Mouse (Mus musculus): ENCODE results near the gene Cacna2d1. TPM values are rescaled to one million over a fixed set of nuclear protein-coding genes. Genes with fewer than 3 reads are reported as not detected.

Cacna2d1 gene
- polyA plus RNA-seq, 1 experiment from 2014 or later = 20.3 TPM

- Histone ChIP-seq H3K4me1 (no peaks in the 10 kb centered on the region), H3K36me3 (no peaks in the 10 kb centered on the region), H3K4me3 (no peak overlapping the region), H3K27ac (no peak overlapping the region), H3K4me2 (no peak overlapping the region), H3K9ac (no peak overlapping the region), H3K9me3 (no peaks in the 10 kb centered on the region), H3K27me3 (no peaks in the 10 kb centered on the region)
- WGBS = 83% methylated on average over 6 of the region's 6 CpGs
- ATAC-seq (ENCODE audit: insufficient number of reproducible peaks, low FRiP score, low TSS enrichment, low read depth) = no peak
Observed at GRCm38 (mm10) chr5:16252738-16253513, 318.4 kb downstream of the Cacna2d1 start.

GRCm38 (mm10) chr5:16253768-16254167 is 319.3 kb downstream of the Cacna2d1 start:
- no peak for ATAC-seq (ENCODE audit: insufficient number of reproducible peaks, low FRiP score, low TSS enrichment, low read depth)
- Histone ChIP-seq H3K4me1 (no peaks in the 10 kb centered on the region), H3K4me3 (no peak overlapping the region), H3K9ac (no peak overlapping the region), H3K36me3 (no peaks in the 10 kb centered on the region), H3K4me2 (no peak overlapping the region), H3K27me3 (no peaks in the 10 kb centered on the region), H3K9me3 (no peaks in the 10 kb centered on the region), H3K27ac (no peak overlapping the region)
- 68% methylated on average over 1 of the region's 1 CpGs for WGBS

GRCm38 (mm10) chr5:16265385-16265784 is 330.9 kb downstream of the Cacna2d1 start:
- no peak for ATAC-seq (ENCODE audit: insufficient number of reproducible peaks, low FRiP score, low TSS enrichment, low read depth)
- no peak overlapping the region for H3K4me2 ChIP-seq
- H3K36me3 ChIP-seq = no peaks in the 10 kb centered on the region
- H3K4me3 ChIP-seq = no peak overlapping the region
- H3K9me3 ChIP-seq = no peaks in the 10 kb centered on the region
- no peak overlapping the region for H3K27ac ChIP-seq
- WGBS = 77% methylated on average over 6 of the region's 6 CpGs
- H3K4me1 ChIP-seq = no peaks in the 10 kb centered on the region
- H3K27me3 ChIP-seq = no peaks in the 10 kb centered on the region
- H3K9ac ChIP-seq = no peak overlapping the region

- no peak for ATAC-seq (ENCODE audit: insufficient number of reproducible peaks, low FRiP score, low TSS enrichment, low read depth)
- WGBS = 74% methylated on average over 2 of the region's 2 CpGs
- H3K4me3 ChIP-seq = no peak overlapping the region
- H3K4me1 ChIP-seq = no peaks in the 10 kb centered on the region
- H3K36me3 ChIP-seq = no peaks in the 10 kb centered on the region
- H3K4me2 ChIP-seq = no peak overlapping the region
- no peaks in the 10 kb centered on the region for H3K9me3 ChIP-seq
- no peak overlapping the region for H3K9ac ChIP-seq
- no peak overlapping the region for H3K27ac ChIP-seq
- H3K27me3 ChIP-seq = no peaks in the 10 kb centered on the region
Observed at GRCm38 (mm10) chr5:16277058-16277457, 342.6 kb downstream of the Cacna2d1 start.

- Histone ChIP-seq H3K9ac (no peak overlapping the region), H3K27ac (no peak overlapping the region), H3K36me3 (no peaks in the 10 kb centered on the region), H3K4me3 (no peak overlapping the region), H3K4me2 (no peak overlapping the region), H3K27me3 (no peaks in the 10 kb centered on the region), H3K4me1 (no peaks in the 10 kb centered on the region), H3K9me3 (no peaks in the 10 kb centered on the region)
- ATAC-seq (ENCODE audit: insufficient number of reproducible peaks, low FRiP score, low TSS enrichment, low read depth) = no peak
- 74% methylated on average over 5 of the region's 5 CpGs for WGBS
Observed at GRCm38 (mm10) chr5:16281229-16281628, 346.7 kb downstream of the Cacna2d1 start.

- no peak overlapping the region for H3K4me3 ChIP-seq
- 14% methylated on average over 1 of the region's 1 CpGs for WGBS
Observed at GRCm38 (mm10) chr5:16293223-16293622, 358.7 kb downstream of the Cacna2d1 start.

GRCm38 (mm10) chr5:16293825-16294224 is 359.3 kb downstream of the Cacna2d1 start:
- ATAC-seq (ENCODE audit: insufficient number of reproducible peaks, low FRiP score, low TSS enrichment, low read depth) = no peak
- no peaks in the 10 kb centered on the region for H3K4me1 ChIP-seq

More at GRCm38 (mm10) chr5:16293223-16293622, 358.7 kb downstream of the Cacna2d1 start:
- Histone ChIP-seq H3K27me3 (no peaks in the 10 kb centered on the region), H3K9ac (no peak overlapping the region), H3K4me1 (no peaks in the 10 kb centered on the region), H3K36me3 (no peaks in the 10 kb centered on the region), H3K9me3 (no peaks in the 10 kb centered on the region), H3K27ac (no peak overlapping the region), H3K4me2 (no peak overlapping the region)
- no peak for ATAC-seq (ENCODE audit: insufficient number of reproducible peaks, low FRiP score, low TSS enrichment, low read depth)

GRCm38 (mm10) chr5:16294708-16295107 is 360.2 kb downstream of the Cacna2d1 start:
- WGBS = 83% methylated on average over 4 of the region's 4 CpGs

More at GRCm38 (mm10) chr5:16293825-16294224, 359.3 kb downstream of the Cacna2d1 start:
- 71% methylated on average over 4 of the region's 4 CpGs for WGBS
- H3K27ac ChIP-seq = no peak overlapping the region
- no peak overlapping the region for H3K4me3 ChIP-seq
- no peaks in the 10 kb centered on the region for H3K9me3 ChIP-seq
- no peak overlapping the region for H3K4me2 ChIP-seq
- H3K9ac ChIP-seq = no peak overlapping the region
- H3K36me3 ChIP-seq = no peaks in the 10 kb centered on the region
- no peaks in the 10 kb centered on the region for H3K27me3 ChIP-seq

GRCm38 (mm10) chr5:16297170-16297771 is 362.8 kb downstream of the Cacna2d1 start:
- WGBS = 56% methylated on average over 4 of the region's 4 CpGs
- ATAC-seq (ENCODE audit: insufficient number of reproducible peaks, low FRiP score, low TSS enrichment, low read depth) = no peak

More at GRCm38 (mm10) chr5:16294708-16295107, 360.2 kb downstream of the Cacna2d1 start:
- H3K9ac ChIP-seq = no peak overlapping the region
- no peak for ATAC-seq (ENCODE audit: insufficient number of reproducible peaks, low FRiP score, low TSS enrichment, low read depth)
- H3K27me3 ChIP-seq = no peaks in the 10 kb centered on the region
- no peaks in the 10 kb centered on the region for H3K4me1 ChIP-seq
- no peak overlapping the region for H3K4me2 ChIP-seq
- no peak overlapping the region for H3K27ac ChIP-seq
- H3K36me3 ChIP-seq = no peaks in the 10 kb centered on the region
- no peak overlapping the region for H3K4me3 ChIP-seq
- H3K9me3 ChIP-seq = no peaks in the 10 kb centered on the region

GRCm38 (mm10) chr5:16299631-16300030 is 365.1 kb downstream of the Cacna2d1 start:
- Histone ChIP-seq H3K9ac (no peak overlapping the region), H3K27me3 (no peaks in the 10 kb centered on the region), H3K4me1 (no peaks in the 10 kb centered on the region), H3K9me3 (no peaks in the 10 kb centered on the region), H3K4me2 (no peak overlapping the region), H3K36me3 (no peaks in the 10 kb centered on the region), H3K27ac (no peak overlapping the region), H3K4me3 (no peak overlapping the region)
- no peak for ATAC-seq (ENCODE audit: insufficient number of reproducible peaks, low FRiP score, low TSS enrichment, low read depth)
- WGBS = 63% methylated on average over 6 of the region's 6 CpGs

More at GRCm38 (mm10) chr5:16297170-16297771, 362.8 kb downstream of the Cacna2d1 start:
- Histone ChIP-seq H3K27ac (no peak overlapping the region), H3K9ac (no peak overlapping the region), H3K4me1 (no peaks in the 10 kb centered on the region), H3K9me3 (no peaks in the 10 kb centered on the region), H3K27me3 (no peaks in the 10 kb centered on the region), H3K4me2 (no peak overlapping the region), H3K36me3 (no peaks in the 10 kb centered on the region), H3K4me3 (no peak overlapping the region)

GRCm38 (mm10) chr5:16309168-16310006 is 374.9 kb downstream of the Cacna2d1 start:
- Histone ChIP-seq H3K4me1 (no peaks in the 10 kb centered on the region), H3K27me3 (no peaks in the 10 kb centered on the region), H3K9ac (no peak overlapping the region), H3K4me3 (no peak overlapping the region), H3K36me3 (no peaks in the 10 kb centered on the region), H3K27ac (no peak overlapping the region), H3K9me3 (no peaks in the 10 kb centered on the region), H3K4me2 (no peak overlapping the region)
- 37% methylated on average over 7 of the region's 7 CpGs for WGBS
- no peak for ATAC-seq (ENCODE audit: insufficient number of reproducible peaks, low FRiP score, low TSS enrichment, low read depth)

- no peak overlapping the region for H3K27ac ChIP-seq
- H3K4me3 ChIP-seq = no peak overlapping the region
- ATAC-seq (ENCODE audit: insufficient number of reproducible peaks, low FRiP score, low TSS enrichment, low read depth) = no peak
- 71% methylated on average over 5 of the region's 5 CpGs for whole genome bisulfite sequencing
- H3K4me2 ChIP-seq = no peak overlapping the region
- H3K9ac ChIP-seq = no peak overlapping the region
- H3K4me1 ChIP-seq = no peaks in the 10 kb centered on the region
- H3K27me3 ChIP-seq = no peaks in the 10 kb centered on the region
- H3K9me3 ChIP-seq = no peaks in the 10 kb centered on the region
- H3K36me3 ChIP-seq = 0 out of 2 replicates have a peak, but pooled peaks cover 1% of the 10 kb centered on the region
Observed at GRCm38 (mm10) chr5:16314242-16314641, 379.8 kb downstream of the Cacna2d1 start.
